8 mouse cellular contexts compared by ENCODE assay signal in genomic region chr4:141214337-141214851, GRCm38 (mm10). TPM values are rescaled to one million over a fixed set of nuclear protein-coding genes. Genes with fewer than 3 reads are reported as not detected.
DNase-seq lines count a peak whose midpoint lies in the region; ATAC-seq lines count a peak whose summit lies in the region.

No protein-coding gene starts in this region.

- H3K4me1 ChIP-seq in liver, embryonic 12.5 days: peaks cover 45% of the 10 kb centered on the region

- peak overlapping the region; percentile 62 for H3K27ac ChIP-seq in liver, embryonic 12.5 days

- peak overlapping the region; percentile 73 for H3K9ac ChIP-seq in liver, embryonic 12.5 days

- ATAC-seq in common myeloid progenitor, adult 5-6 weeks (replicated peaks; ENCODE audit: low read depth, poor library complexity, severe bottlenecking): peak; percentile 77
- peak; percentile 57 to 71; a peak in 3 of 4 replicates for ATAC-seq in hematopoietic stem cell, adult 5-6 weeks (replicated peaks in 1 of 2; ENCODE audit: insufficient read depth in 1 of 2, low FRiP score in 2 of 2, low TSS enrichment in 1 of 2, low read depth in 1 of 2, poor library complexity in 2 of 2, severe bottlenecking in 2 of 2)
- peak; percentile 53 for ATAC-seq in liver, embryonic 12.5 days

- no peaks in the 10 kb centered on the region for H3K36me3 ChIP-seq in liver, embryonic 12.5 days

- no peaks in the 10 kb centered on the region for H3K9me3 ChIP-seq in liver, embryonic 12.5 days (replicated peaks)

- peak overlapping the region; percentile 65 for H3K4me3 ChIP-seq in liver, embryonic 12.5 days

- H3K4me2 ChIP-seq in liver, embryonic 12.5 days: peak overlapping the region; percentile 98

- no peaks in the 10 kb centered on the region for H3K27me3 ChIP-seq in liver, embryonic 12.5 days (replicated peaks)

- WGBS in liver, embryonic 12.5 days (ENCODE audit: insufficient replicate concordance): under 1% methylated on average over 16 of the region's 16 CpGs

- DNase-seq in 416B (ENCODE audit: low read depth): peak; percentile 84
- DNase-seq in MN1 (ENCODE audit: low spot score): peak; percentile 79
- peak; percentile 85 for DNase-seq in naive thymus-derived CD4-positive, alpha-beta T cell, adult 2 months (ENCODE audit: low read depth)
- DNase-seq in thymus, postnatal 25 days: peak; percentile 80
- no peak for DNase-seq in left cerebral cortex, adult 18-20 months (ENCODE audit: low spot score in 2 of 2)

RNA-seq across cellular contexts. Expression of gene Rsg1, which starts 0.6 kb away (rescaled TPM):
- total RNA-seq in common myeloid progenitor, adult 5-6 weeks (2017): 2.2 and 6.1 TPM in 2 replicates
- 0.81 and 3.5 TPM in 2 replicates for total RNA-seq in hematopoietic stem cell, adult 5-6 weeks (2017)
- polyA plus RNA-seq in liver, embryonic 12.5 days (2016; fragmentation: Nextera tagmentation; extraction: Ambion mirVana): 3.3 and 3.5 TPM in 2 replicates
- total RNA-seq in left cerebral cortex, adult 18-20 months (2021): 1 to 10 TPM; 3.6 to 4.3 TPM

RNA-seq across cellular contexts. Expression of gene Arhgef19, which starts 24.9 kb away (rescaled TPM):
- not detected in 2 replicates for total RNA-seq in common myeloid progenitor, adult 5-6 weeks (2017)
- total RNA-seq in hematopoietic stem cell, adult 5-6 weeks (2017): not detected in 2 replicates
- 1.9 and 2.4 TPM in 2 replicates for polyA plus RNA-seq in liver, embryonic 12.5 days (2016; fragmentation: Nextera tagmentation; extraction: Ambion mirVana)
- total RNA-seq in left cerebral cortex, adult 18-20 months (2021): 10 to 100 TPM; 17.9 to 21.2 TPM

Comparison
In these comparisons a context has a peak if more than half of its experiments do, and no peak if none do; other contexts are left out.
1. DNase-seq: peak in 416B (single experiment), MN1 (single experiment), naive thymus-derived CD4-positive, alpha-beta T cell, adult 2 months (single experiment) and thymus, postnatal 25 days (single experiment); none in left cerebral cortex, adult 18-20 months (0 of 2).
2. RNA of gene Arhgef19, which starts 24.9 kb away (total RNA-seq): 17.9 to 21.2 TPM in left cerebral cortex, adult 18-20 months; not detected in common myeloid progenitor, adult 5-6 weeks and not detected in hematopoietic stem cell, adult 5-6 weeks; every median in the first group is over 10 times any median in the second.
3. Peak in every context shown above with its lines, with median percentiles within 50 percentile points of each other: ATAC-seq.